Mouse (Mus musculus): ENCODE data around the gene Mif4gd. TPM values are rescaled to one million over a fixed set of nuclear protein-coding genes. Genes with fewer than 3 reads are reported as not detected.

The Mif4gd gene
- polyA plus RNA-seq, 1 experiment, result 96.3 TPM

DNA sequence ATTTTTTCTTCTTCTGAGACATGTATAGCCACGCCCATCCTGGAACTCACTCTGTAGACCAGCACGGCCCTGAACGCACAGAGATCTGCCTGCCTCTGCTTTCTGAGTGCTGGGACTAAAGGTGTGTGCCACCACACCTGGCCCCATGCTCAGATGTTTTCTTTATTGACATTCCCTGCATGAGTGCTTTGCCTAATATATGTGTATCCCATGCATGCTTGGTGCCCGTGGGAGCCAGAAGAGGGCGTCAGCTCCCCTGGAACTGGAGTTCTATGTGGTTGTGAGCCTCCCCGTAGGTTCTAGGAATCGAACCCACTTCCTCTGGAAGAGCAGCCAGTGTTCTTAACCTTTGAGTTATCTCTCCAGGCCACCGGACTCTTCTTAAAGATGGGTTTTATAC, 22.3 kb upstream of the Mif4gd start:
- TF ChIP-seq CTCF (IDR thresholded peaks at IDR 0.05; ENCODE audit: low read depth, low read length), result no peak
- no peak for TF ChIP-seq POLR2A (IDR thresholded peaks at IDR 0.05; ENCODE audit: borderline replicate concordance, low read depth, low read length)
- Histone ChIP-seq H3K27ac (ENCODE audit: insufficient read depth, low read depth, low read length) (no peak overlapping the region), H3K4me1 (ENCODE audit: control insufficient read depth, insufficient read depth, low read length) (peaks cover 51% of the 10 kb centered on the region), H3K4me3 (ENCODE audit: insufficient read depth, low read length) (no peak overlapping the region)

DNA sequence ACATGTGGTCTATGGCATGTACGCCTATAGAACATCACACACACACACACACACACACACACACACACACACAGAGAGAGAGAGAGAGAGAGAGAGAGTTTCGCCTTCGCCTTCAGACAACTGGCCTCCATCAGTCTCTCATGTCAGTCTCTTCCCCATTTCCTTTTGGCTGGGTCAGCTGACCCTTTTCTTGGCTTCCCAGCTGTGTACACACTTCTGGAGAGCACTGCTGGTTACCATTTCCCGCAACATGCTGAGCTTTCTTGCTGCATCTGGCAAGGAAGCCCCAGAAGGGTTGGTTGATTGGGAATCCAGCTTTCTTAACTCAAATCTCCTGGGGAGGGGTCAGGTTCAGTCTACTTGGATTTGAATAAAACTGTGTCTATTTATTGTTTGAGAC, 21.3 kb upstream of the Mif4gd start:
- H3K4me3 ChIP-seq (ENCODE audit: insufficient read depth, low read length), result no peak overlapping the region
- H3K27ac ChIP-seq (ENCODE audit: insufficient read depth, low read depth, low read length), result peak overlapping the region; percentile 51
- peaks cover 46% of the 10 kb centered on the region for H3K4me1 ChIP-seq (ENCODE audit: control insufficient read depth, insufficient read depth, low read length)
- TF ChIP-seq CTCF (IDR thresholded peaks at IDR 0.05; ENCODE audit: low read depth, low read length) (no peak), POLR2A (IDR thresholded peaks at IDR 0.05; ENCODE audit: borderline replicate concordance, low read depth, low read length) (no peak)

DNA sequence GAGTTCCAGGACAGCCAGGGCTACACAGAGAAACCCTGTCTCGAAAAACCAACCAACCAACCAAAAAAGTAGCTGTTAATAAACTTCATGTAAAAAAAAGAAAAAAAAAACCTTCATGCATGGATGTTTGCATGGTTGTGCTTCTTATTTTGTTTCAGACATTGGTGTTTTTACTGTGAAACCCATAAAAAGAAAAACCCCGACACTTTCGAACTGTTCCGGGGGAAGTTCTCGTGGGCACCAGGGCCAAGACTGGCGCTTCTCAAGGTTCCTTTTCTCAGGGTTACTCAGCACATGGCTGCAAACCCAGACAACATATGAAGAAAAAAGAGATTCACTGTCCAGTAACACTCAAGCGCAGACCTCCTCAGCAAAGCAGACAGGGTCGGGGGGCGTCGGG, 20.1 kb upstream of the Mif4gd start:
- no peak for TF ChIP-seq CTCF (IDR thresholded peaks at IDR 0.05; ENCODE audit: low read depth, low read length)
- TF ChIP-seq POLR2A (IDR thresholded peaks at IDR 0.05; ENCODE audit: borderline replicate concordance, low read depth, low read length), result no peak
- Histone ChIP-seq H3K4me1 (ENCODE audit: control insufficient read depth, insufficient read depth, low read length) (peaks cover 41% of the 10 kb centered on the region), H3K27ac (ENCODE audit: insufficient read depth, low read depth, low read length) (peak overlapping the region; percentile 73), H3K4me3 (ENCODE audit: insufficient read depth, low read length) (no peak overlapping the region)

DNA sequence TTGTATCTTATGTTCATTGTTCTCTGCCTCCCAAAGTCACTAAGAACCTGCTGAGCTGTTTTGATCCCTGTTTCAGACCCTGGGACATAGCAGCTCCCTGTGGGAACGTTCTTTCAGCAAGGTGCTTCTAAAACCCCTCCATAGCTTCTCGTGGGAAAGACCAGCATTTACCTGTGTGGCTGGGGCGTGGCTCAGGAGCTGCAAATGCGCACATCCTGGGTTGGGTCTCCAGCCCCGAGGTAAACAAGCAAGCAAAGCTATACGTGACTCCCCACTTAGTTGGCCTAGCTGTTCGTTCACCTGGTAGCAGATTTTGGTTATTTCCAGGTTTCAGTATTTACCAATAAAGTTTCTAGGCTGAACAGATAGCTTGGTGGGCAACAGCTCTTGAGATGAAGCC, 19.5 kb upstream of the Mif4gd start:
- no peak overlapping the region for H3K4me3 ChIP-seq (ENCODE audit: insufficient read depth, low read length)
- peaks cover 41% of the 10 kb centered on the region for H3K4me1 ChIP-seq (ENCODE audit: control insufficient read depth, insufficient read depth, low read length)
- TF ChIP-seq POLR2A (IDR thresholded peaks at IDR 0.05; ENCODE audit: borderline replicate concordance, low read depth, low read length) (no peak), CTCF (IDR thresholded peaks at IDR 0.05; ENCODE audit: low read depth, low read length) (no peak)
- peak overlapping the region; percentile 92 for H3K27ac ChIP-seq (ENCODE audit: insufficient read depth, low read depth, low read length)

DNA sequence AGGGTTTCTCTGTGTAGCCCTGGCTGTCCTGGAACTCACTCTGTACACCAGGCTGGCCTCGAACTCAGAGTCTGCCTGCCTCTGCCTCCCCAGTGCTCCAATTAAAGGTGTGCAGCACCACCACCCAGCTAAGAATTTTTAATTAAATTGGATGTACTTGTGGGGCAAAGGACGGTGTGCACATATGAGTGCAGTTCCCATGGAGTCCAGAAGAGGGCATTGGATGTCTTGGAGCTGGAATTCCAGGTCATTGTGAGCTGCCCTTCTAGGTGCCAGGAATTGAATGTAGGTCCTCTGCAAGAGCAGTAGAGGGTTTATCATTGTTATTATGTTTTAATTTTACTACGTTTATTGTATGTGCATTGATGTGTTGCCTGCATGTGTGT, 18.7 kb upstream of the Mif4gd start:
- H3K4me1 ChIP-seq (ENCODE audit: control insufficient read depth, insufficient read depth, low read length), result peaks cover 46% of the 10 kb centered on the region

DNA sequence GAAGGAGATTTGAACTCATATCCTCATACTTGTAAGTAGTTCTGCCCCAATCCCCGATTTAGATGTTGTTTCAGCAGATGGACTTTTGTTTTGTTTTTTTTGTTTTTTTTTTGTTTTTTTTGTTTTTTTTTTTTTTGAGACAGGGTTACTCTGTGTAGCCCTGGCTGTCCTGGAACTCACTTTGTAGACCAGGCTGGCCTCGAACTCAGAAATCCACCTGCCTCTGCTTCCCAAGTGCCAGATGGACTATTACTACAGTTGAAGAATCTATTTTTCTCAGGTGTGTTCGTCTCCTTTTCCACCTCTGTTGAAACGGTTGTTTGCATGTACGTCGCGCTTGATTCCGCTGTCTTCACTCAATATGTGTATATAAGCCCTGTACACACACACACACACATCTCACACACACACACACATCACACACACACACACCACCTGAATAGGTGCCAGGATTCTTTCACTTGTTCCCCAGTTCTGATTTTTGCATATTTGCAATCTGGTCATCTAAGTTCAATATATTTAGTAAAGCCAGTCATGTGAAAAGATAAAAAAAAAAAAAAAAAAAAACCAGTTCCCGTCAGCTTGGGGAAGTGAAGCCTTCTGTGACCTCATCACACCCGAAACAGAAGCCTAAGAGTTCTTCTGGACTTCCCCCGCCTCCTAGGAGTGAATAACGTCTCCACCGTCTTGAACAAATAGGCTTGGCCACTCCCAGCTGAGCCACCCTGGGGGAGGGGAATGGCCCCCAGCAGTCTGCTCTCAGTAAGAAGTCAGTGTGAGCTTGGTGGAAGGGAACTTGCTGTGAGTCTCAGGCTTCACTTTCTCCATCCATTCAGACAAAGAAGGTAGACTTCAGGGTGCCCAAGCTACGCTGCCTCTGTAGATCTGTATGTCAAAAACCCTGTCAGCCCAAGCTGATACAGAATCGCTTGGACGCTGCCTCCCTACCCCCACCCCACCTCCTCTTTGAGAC, 18.0 kb upstream of the Mif4gd start:
- Histone ChIP-seq H3K27ac (ENCODE audit: insufficient read depth, low read depth, low read length) (peak overlapping the region; percentile 96), H3K4me1 (ENCODE audit: control insufficient read depth, insufficient read depth, low read length) (peaks cover 46% of the 10 kb centered on the region), H3K4me3 (ENCODE audit: insufficient read depth, low read length) (peak overlapping the region; percentile 49)
- TF ChIP-seq POLR2A (IDR thresholded peaks at IDR 0.05; ENCODE audit: borderline replicate concordance, low read depth, low read length) (no peak), CTCF (IDR thresholded peaks at IDR 0.05; ENCODE audit: low read depth, low read length) (no peak)

More for the DNA sequence above, 18.7 kb upstream of the Mif4gd start:
- TF ChIP-seq CTCF (IDR thresholded peaks at IDR 0.05; ENCODE audit: low read depth, low read length), result peak; percentile 58
- TF ChIP-seq POLR2A (IDR thresholded peaks at IDR 0.05; ENCODE audit: borderline replicate concordance, low read depth, low read length), result no peak
- Histone ChIP-seq H3K4me3 (ENCODE audit: insufficient read depth, low read length) (peak overlapping the region; percentile 49), H3K27ac (ENCODE audit: insufficient read depth, low read depth, low read length) (peak overlapping the region; percentile 92)

DNA sequence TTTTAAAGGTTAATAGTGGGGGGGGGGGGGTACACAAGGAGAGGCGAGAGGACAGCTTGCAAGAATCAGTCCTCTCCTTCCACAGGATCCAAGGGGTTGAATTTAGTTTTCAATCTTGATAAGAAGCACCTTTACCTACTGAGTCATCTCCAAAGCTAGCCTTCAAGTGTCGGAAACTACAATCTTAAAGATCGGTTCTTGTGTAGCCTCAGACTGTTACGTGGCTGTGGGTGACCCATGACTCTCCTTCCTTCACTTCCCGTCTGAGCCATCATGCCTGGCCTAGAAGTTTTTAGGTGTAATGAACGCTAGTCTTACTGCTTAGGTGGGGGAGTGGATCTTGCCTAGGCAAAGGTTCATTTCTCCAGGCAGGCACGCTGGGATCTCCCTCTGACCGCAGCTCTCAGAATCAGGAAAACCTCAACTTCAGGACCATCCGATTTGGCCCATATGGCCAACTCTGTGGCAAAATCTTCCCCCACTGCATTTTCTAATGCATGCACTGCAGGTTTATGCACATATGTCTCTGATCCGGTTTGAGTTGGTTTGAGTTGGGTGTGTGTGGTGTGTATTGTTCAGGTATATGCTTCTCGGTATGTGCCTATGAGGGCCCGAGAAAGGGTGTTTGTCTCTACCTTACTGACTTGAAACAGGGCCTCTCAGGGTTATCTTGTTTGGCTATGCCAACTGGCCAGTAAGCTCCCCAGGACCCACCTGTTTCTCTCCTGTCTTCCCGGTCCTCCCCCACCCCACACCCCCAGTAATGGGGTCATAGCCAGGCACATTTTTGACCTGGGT, 17.2 kb upstream of the Mif4gd start:
- H3K27ac ChIP-seq (ENCODE audit: insufficient read depth, low read depth, low read length), result peak overlapping the region; percentile 96
- H3K4me3 ChIP-seq (ENCODE audit: insufficient read depth, low read length), result no peak overlapping the region
- no peak for TF ChIP-seq CTCF (IDR thresholded peaks at IDR 0.05; ENCODE audit: low read depth, low read length)
- no peak for TF ChIP-seq POLR2A (IDR thresholded peaks at IDR 0.05; ENCODE audit: borderline replicate concordance, low read depth, low read length)
- H3K4me1 ChIP-seq (ENCODE audit: control insufficient read depth, insufficient read depth, low read length), result peaks cover 48% of the 10 kb centered on the region

DNA sequence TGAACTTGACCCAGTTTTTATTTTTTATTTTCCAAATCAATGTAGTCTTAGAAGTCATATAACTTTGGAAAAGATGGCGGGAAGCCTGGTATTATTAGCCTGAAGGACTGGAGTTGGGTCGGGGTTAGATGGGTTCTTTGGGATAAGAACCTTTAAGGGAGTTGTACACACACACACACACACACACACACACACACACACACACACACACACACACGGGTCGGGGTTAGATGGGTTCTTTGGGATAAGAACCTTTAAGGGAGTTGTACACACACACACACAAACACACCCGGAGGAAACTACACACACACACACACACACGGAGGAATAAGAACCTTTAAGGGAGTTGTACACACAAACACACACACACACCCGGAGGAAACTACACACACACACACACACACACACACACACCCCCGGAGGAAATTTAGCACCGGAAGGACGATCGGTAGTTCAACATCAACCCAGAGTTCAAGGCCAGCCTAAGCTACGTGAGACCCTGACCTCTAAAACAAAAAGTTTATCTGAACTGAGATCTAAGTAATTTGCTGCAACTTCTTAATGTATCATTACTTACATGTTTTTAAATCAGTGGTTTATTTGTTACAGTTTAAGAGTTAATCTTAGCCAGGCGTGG, 15.8 kb upstream of the Mif4gd start:
- Histone ChIP-seq H3K4me1 (ENCODE audit: control insufficient read depth, insufficient read depth, low read length) (peaks cover 35% of the 10 kb centered on the region), H3K27ac (ENCODE audit: insufficient read depth, low read depth, low read length) (peak overlapping the region; percentile 63)

DNA sequence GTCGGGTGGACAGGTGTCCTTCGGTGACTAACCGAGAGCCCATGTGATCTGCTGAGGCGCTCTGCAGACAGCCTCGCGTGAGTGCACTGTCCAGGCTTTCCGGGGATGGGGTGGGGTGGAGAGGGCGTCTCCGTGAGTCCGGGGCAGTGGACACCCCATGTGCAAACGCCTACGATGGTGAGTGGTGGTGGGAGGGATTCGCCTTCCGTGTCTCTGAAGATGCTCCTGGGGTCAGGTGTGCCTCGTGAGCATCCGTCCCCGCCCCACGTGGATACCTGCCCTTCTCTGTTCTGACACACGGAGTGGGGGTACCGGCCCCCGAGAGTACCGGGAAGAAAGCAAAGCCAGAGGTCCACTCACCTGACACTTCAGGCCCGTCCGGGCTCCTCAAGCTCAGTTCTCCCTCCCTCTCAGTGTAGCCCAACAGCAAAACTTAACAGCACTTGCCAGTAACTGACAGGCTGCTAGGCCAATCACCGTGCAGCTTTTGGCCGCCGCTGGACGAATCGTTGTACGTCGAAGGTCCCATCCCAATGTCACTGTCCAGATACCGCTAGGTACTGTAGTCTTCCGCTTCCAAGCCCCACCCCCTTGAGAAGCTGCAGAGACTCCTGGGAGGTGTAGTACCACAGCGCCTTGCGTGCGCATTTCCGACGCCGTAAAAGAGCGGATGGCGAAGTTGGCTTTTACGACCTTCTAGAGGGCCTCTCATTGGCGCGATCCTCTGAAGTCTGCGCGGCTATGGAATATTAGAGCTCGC, 15.1 kb upstream of the Mif4gd start, which contains the start of gene Slc25a19:
Gene Slc25a19 (minus strand): TSS at position 591 of the 760 bp plus-strand sequence.
- peak within 1 kb of the TSS; percentile 63 for H3K27ac ChIP-seq (ENCODE audit: insufficient read depth, low read depth, low read length)
- H3K4me3 ChIP-seq (ENCODE audit: insufficient read depth, low read length), result peak within 1 kb of the TSS; percentile 91
- TF ChIP-seq CTCF (IDR thresholded peaks at IDR 0.05; ENCODE audit: low read depth, low read length), result no peak
- no peak for TF ChIP-seq POLR2A (IDR thresholded peaks at IDR 0.05; ENCODE audit: borderline replicate concordance, low read depth, low read length)
- H3K4me1 ChIP-seq (ENCODE audit: control insufficient read depth, insufficient read depth, low read length), result peaks cover 32% of the 10 kb centered on the region

More for the DNA sequence above, 15.8 kb upstream of the Mif4gd start:
- H3K4me3 ChIP-seq (ENCODE audit: insufficient read depth, low read length), result peak overlapping the region; percentile 55
- TF ChIP-seq CTCF (IDR thresholded peaks at IDR 0.05; ENCODE audit: low read depth, low read length) (no peak), POLR2A (IDR thresholded peaks at IDR 0.05; ENCODE audit: borderline replicate concordance, low read depth, low read length) (no peak)

Data from bone marrow macrophage, adult 2 months (primary cell).